Mouse (Mus musculus) heart, embryonic 11.5 days (tissue): ENCODE results near the gene Slc18a2. TPM values are rescaled to one million over a fixed set of nuclear protein-coding genes. Genes with fewer than 3 reads are reported as not detected.

Experiments
- ATAC-seq: fragments of 200-750 bp; cut with Nextera tagmentation; replicated peaks from 2 replicates; pipeline ENCODE4 v1.8.0; 2017; ENCODE audit warnings: moderate library complexity; ENCODE audit not compliant: insufficient number of reproducible peaks, low FRiP score, low TSS enrichment
- H3K27ac ChIP-seq: fragments of 300-500 bp; sonication (generic); 2 replicates; pipeline ENCODE4 v1.5.1; 2014; ENCODE audit warnings: mild to moderate bottlenecking, low read depth, low read length
- H3K27me3 ChIP-seq: fragments of 300-500 bp; sonication (generic); 2 replicates; pipeline ENCODE4 v1.6.1; 2014; ENCODE audit warnings: mild to moderate bottlenecking, low read length, mixed read lengths; ENCODE audit not compliant: control insufficient read depth, insufficient read depth
- H3K36me3 ChIP-seq: fragments of 300-500 bp; sonication (generic); 2 replicates; pipeline ENCODE4 v1.6.1; 2014; ENCODE audit warnings: mild to moderate bottlenecking, low read length, moderate library complexity, mixed read lengths; ENCODE audit not compliant: control insufficient read depth, insufficient read depth
- H3K4me1 ChIP-seq: fragments of 300-500 bp; sonication (generic); 2 replicates; pipeline ENCODE4 v1.6.1; 2014; ENCODE audit warnings: low read length; ENCODE audit not compliant: control insufficient read depth, insufficient read depth
- H3K4me2 ChIP-seq: fragments of 300-500 bp; sonication (generic); 2 replicates; pipeline ENCODE4 v1.6.1; 2014; ENCODE audit warnings: mild to moderate bottlenecking, moderate library complexity
- H3K4me3 ChIP-seq: fragments of 300-500 bp; sonication (generic); 2 replicates; pipeline ENCODE4 v1.5.1; 2014; ENCODE audit warnings: low read depth, low read length
- H3K9ac ChIP-seq: fragments of 300-500 bp; sonication (generic); 2 replicates; pipeline ENCODE4 v1.6.1; 2014; ENCODE audit warnings: mild to moderate bottlenecking, low read depth, low read length, moderate library complexity
- H3K9me3 ChIP-seq: fragments of 300-500 bp; sonication (generic); replicated peaks from 2 replicates; pipeline ENCODE4 v1.6.1; 2016; ENCODE audit warnings: low read length; ENCODE audit not compliant: control insufficient read depth
- WGBS: fragments of 180-500 bp; shearing (Covaris S2); extraction: QIAGEN DNeasy Blood & Tissue Kit; methylation state at CpG from one replicate; pipeline ENCODE4 v1.1.7; 2014; ENCODE audit not compliant: insufficient replicate concordance; 5-methylcytosine and 5-hydroxymethylcytosine counted together
- polyA plus RNA-seq: library from polyadenylated mRNA; unstranded; fragments of >200 nt; fragmentation: Nextera tagmentation; extraction: Ambion mirVana; gene quantifications from 2 replicates; pipeline ENCODE4 v1.2.1, GENCODE M21; 2014

Slc18a2 gene
- polyA plus RNA-seq, 1 experiment from 2014 or later: 9.2 TPM

- H3K4me2 ChIP-seq: no peak overlapping the region
- no peak overlapping the region for H3K4me3 ChIP-seq
- no peak overlapping the region for H3K27ac ChIP-seq
- no peaks in the 10 kb centered on the region for H3K27me3 ChIP-seq
- H3K36me3 ChIP-seq: no peaks in the 10 kb centered on the region
- H3K9me3 ChIP-seq: no peaks in the 10 kb centered on the region
- H3K4me1 ChIP-seq: no peaks in the 10 kb centered on the region
- no peak for ATAC-seq
- 80% methylated on average over 6 of the region's 6 CpGs for WGBS
- H3K9ac ChIP-seq: no peak overlapping the region
These were observed 29.1 kb downstream of the Slc18a2 start for GRCm38 (mm10) chr19:59289811-59290210.

- Histone ChIP-seq H3K27ac (no peak overlapping the region), H3K4me1 (no peaks in the 10 kb centered on the region), H3K27me3 (no peaks in the 10 kb centered on the region), H3K9ac (no peak overlapping the region; the same call in 1 of the 2 replicates), H3K36me3 (no peaks in the 10 kb centered on the region), H3K4me2 (no peak overlapping the region), H3K9me3 (no peaks in the 10 kb centered on the region), H3K4me3 (no peak overlapping the region)
- ATAC-seq: no peak
- WGBS: 78% methylated on average over 5 of the region's 5 CpGs
These were observed 31.6 kb downstream of the Slc18a2 start for GRCm38 (mm10) chr19:59292183-59292839.

- Histone ChIP-seq H3K4me1 (no peaks in the 10 kb centered on the region), H3K9ac (no peak overlapping the region), H3K9me3 (no peaks in the 10 kb centered on the region), H3K4me3 (no peak overlapping the region), H3K4me2 (no peak overlapping the region), H3K36me3 (no peaks in the 10 kb centered on the region; the same call in 1 of the 2 replicates), H3K27me3 (no peaks in the 10 kb centered on the region), H3K27ac (no peak overlapping the region)
- no peak for ATAC-seq
These were observed 54.6 kb downstream of the Slc18a2 start for GRCm38 (mm10) chr19:59315308-59315707.

DNA sequence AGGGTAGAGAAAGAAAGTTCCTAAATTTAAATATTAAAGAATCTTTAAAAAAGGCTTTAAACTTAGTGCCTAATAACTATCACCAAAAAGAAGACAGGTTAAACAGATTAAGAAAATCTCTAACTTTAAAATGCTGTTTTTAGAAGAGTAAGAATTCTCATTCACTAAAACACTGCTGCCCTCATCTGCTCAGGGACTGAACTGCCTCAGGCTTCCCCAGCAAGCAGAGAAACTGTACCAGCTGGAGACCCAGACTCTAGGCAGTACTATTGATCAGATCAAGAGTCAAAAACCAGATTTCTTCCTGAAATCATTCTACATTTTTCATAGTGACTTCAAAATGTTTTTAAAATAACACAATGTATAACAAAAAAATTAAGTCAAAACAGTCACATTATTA is 55.9 kb downstream of the Slc18a2 start:
- no peaks in the 10 kb centered on the region for H3K4me1 ChIP-seq
- H3K4me3 ChIP-seq: no peak overlapping the region
- H3K4me2 ChIP-seq: no peak overlapping the region
- H3K36me3 ChIP-seq: no peaks in the 10 kb centered on the region; the same call in 1 of the 2 replicates
- no peaks in the 10 kb centered on the region for H3K27me3 ChIP-seq
- H3K9ac ChIP-seq: no peak overlapping the region
- no peak overlapping the region for H3K27ac ChIP-seq
- ATAC-seq: no peak
- no peaks in the 10 kb centered on the region for H3K9me3 ChIP-seq

DNA sequence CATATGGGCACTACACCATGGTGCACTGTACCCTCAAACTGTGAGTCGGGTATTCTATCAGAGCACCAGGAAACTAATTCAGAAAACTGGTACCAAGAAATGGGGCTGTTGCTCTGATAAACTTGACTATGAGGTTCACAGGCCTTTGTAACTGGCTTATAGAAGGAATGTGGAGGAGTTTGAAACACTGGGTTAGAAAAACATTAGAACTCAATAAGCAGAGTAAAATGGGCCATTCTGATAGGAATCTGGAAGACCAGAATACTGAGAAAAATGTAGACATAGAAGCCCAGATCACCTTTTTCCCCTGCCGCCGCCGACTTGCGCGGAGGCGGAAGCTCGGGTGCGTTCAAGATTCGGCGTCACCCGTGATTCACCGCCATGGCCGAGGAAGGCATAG is 61.3 kb downstream of the Slc18a2 start, which contains the start of gene Rps12-ps3:
Gene Rps12-ps3 (plus strand): TSS at position 301 of the 400 bp plus-strand sequence.
- no peak within 1 kb of the TSS for H3K4me2 ChIP-seq
- no peaks in the 10 kb centered on the region for H3K36me3 ChIP-seq
- H3K9ac ChIP-seq: no peak within 1 kb of the TSS
- no peak within 1 kb of the TSS for H3K27ac ChIP-seq
- no peak for ATAC-seq
- no peaks in the 10 kb centered on the region for H3K9me3 ChIP-seq
- WGBS: 96% methylated on average over 10 of the region's 14 CpGs
- no peaks in the 10 kb centered on the region for H3K27me3 ChIP-seq
- no peaks in the 10 kb centered on the region; the same call in 1 of the 2 replicates for H3K4me1 ChIP-seq
- no peak within 1 kb of the TSS for H3K4me3 ChIP-seq

DNA sequence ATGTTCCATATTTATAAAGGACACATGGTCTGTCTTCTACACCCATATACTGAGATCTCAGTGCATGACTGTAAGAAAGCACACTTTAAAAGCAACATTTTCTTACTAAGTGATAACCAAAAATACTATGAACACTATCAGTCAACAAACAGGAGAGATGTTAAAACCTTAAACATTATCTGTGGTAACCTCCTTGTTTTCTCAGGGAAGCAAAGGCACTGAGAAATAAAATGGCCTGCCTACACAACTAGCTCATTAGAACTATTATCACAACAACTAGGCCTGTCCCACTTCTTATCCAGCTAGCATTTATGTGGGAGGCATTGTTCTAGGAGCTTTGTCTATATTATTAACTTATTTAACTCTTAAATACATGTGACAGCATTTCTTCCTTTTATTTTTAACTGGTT is 70.1 kb downstream of the Slc18a2 start:
- no peak overlapping the region for H3K4me2 ChIP-seq
- H3K27me3 ChIP-seq: no peaks in the 10 kb centered on the region
- no peaks in the 10 kb centered on the region for H3K36me3 ChIP-seq
- no peaks in the 10 kb centered on the region for H3K9me3 ChIP-seq
- peaks cover 5% of the 10 kb centered on the region; the same call in 1 of the 2 replicates for H3K4me1 ChIP-seq
- H3K27ac ChIP-seq: no peak overlapping the region
- H3K9ac ChIP-seq: no peak overlapping the region
- no peak for ATAC-seq
- H3K4me3 ChIP-seq: no peak overlapping the region

DNA sequence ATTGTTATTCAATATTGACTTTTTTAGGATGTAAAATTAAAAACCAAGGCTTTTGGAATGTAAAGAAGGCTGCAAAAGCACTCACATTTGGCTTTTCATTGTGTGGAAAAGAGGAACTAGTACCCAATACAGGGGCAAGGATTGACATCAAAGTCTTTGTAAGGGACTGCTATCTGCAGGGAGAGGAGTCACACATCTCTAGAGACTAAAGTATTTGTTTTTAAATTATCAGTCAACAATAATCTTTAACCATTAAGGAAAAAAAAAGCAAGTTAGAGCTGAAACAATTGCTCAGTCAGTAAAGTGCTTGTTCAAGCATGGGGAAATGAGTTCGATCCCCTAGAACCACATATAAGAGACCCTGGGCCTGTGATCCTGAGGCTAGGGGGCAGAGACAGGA is 76.0 kb downstream of the Slc18a2 start:
- no peak overlapping the region for H3K9ac ChIP-seq
- H3K4me2 ChIP-seq: no peak overlapping the region
- ATAC-seq: no peak
- H3K4me3 ChIP-seq: no peak overlapping the region
- 94% methylated on average over 1 of the region's 1 CpGs for WGBS
- H3K36me3 ChIP-seq: peaks cover 3% of the 10 kb centered on the region; the same call in 1 of the 2 replicates
- no peaks in the 10 kb centered on the region for H3K9me3 ChIP-seq
- H3K27me3 ChIP-seq: no peaks in the 10 kb centered on the region
- H3K27ac ChIP-seq: no peak overlapping the region
- H3K4me1 ChIP-seq: peaks cover 5% of the 10 kb centered on the region; the same call in 1 of the 2 replicates

DNA sequence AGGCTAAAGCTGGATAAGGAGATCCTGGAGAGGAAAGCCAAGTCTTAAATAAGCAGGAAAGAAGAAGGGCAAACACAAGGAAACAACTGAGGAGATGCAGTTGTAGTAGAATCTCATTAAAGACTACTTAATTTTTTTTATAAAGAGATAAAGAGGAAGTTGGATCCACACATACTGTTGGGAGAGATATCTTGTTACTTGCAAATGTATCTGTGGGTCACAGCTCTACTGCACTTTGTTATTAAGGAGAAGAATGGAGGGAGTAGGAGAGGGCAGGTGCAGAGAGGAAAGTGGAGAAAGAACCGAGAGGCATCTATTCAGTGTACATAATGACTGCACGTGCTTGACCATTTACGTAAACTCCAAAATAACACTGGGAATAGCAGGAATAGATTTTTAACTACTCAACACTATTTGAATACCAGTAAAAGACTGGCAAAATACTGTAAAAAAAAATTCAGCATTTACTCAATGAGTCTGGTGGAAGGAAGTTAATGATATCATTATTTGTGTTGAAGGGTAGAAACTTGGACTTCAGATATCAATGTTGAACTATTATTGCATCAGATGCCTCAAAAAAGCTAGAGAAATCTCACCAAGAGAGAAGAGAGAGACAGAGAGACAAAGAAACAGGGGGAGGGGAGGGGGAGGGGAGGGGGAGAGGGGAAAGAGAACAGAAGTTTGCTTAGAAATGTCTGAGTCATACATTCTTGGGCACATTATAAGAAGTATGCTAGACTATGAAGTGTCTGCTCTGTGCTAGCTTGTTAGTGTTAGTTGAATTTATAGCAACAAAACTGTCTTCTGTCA is 77.4 kb downstream of the Slc18a2 start:
- Histone ChIP-seq H3K36me3 (peaks cover 3% of the 10 kb centered on the region; the same call in 1 of the 2 replicates), H3K9ac (no peak overlapping the region), H3K4me2 (no peak overlapping the region), H3K4me1 (peaks cover 10% of the 10 kb centered on the region), H3K4me3 (no peak overlapping the region), H3K27ac (no peak overlapping the region), H3K27me3 (no peaks in the 10 kb centered on the region), H3K9me3 (no peaks in the 10 kb centered on the region)
- WGBS: 93% methylated on average over 3 of the region's 3 CpGs
- no peak for ATAC-seq
